Mouse (Mus musculus) bone marrow, adult 2 months (tissue): ENCODE results near the gene Reln. TPM values are rescaled to one million over a fixed set of nuclear protein-coding genes. Genes with fewer than 3 reads are reported as not detected.

Experiments used
- H3K27ac ChIP-seq: fragments of 200-500 bp; 2 replicates; pipeline ENCODE4 v1.5.1; 2012; ENCODE audit warnings: low read depth, mild to moderate bottlenecking, control low read depth, inconsistent platforms, low read length; ENCODE audit not compliant: control insufficient read depth, poor library complexity, insufficient read depth
- H3K4me1 ChIP-seq: fragments of 200-500 bp; 2 replicates; pipeline ENCODE4 v1.6.1; 2011; ENCODE audit warnings: low read length; ENCODE audit not compliant: control insufficient read depth, insufficient read depth
- H3K4me3 ChIP-seq: fragments of 200-500 bp; replicated peaks from 2 replicates; pipeline ENCODE3; 2011; ENCODE audit warnings: mild to moderate bottlenecking, low read depth, low read length, control low read depth; ENCODE audit not compliant: control insufficient read depth
- CTCF ChIP-seq: fragments of 200-500 bp; IDR thresholded peaks from 2 replicates; pipeline ENCODE4 v1.5.1; 2011; ENCODE audit warnings: low read length, control low read depth; ENCODE audit not compliant: control insufficient read depth, insufficient read depth
- POLR2A ChIP-seq: fragments of 200-500 bp; IDR thresholded peaks from 2 replicates; pipeline ENCODE4 v1.6.1; 2011; ENCODE audit warnings: low read depth, mild to moderate bottlenecking, control low read depth, low read length, borderline replicate concordance; ENCODE audit not compliant: control insufficient read depth
- WGBS: fragments of 180-500 bp; shearing (Covaris S2); methylation state at CpG from one replicate; pipeline ENCODE4 v1.1.7; 2018; 5-methylcytosine and 5-hydroxymethylcytosine counted together
- polyA plus RNA-seq: library from polyadenylated mRNA; stranded (reverse); fragments of >200 nt; gene quantifications from 2 replicates; pipeline ENCODE4 v1.2.4, GENCODE M21; 2011; ENCODE audit warnings: low replicate concordance; ENCODE audit not compliant: missing spikeins, insufficient read depth, insufficient read length

The Reln gene
- polyA plus RNA-seq, 1 experiment = 8.9 TPM

GRCm38 (mm10) chr5:21865346-21866107 is 479.0 kb downstream of the Reln start, which contains the start of gene Slc26a5:
Slc26a5 (minus strand) TSS chr5:21865604.
- Histone ChIP-seq H3K27ac (no peak within 1 kb of the TSS), H3K4me1 (no peaks in the 10 kb centered on the region), H3K4me3 (no peak within 1 kb of the TSS)
- 5% methylated on average over 29 of the region's 29 CpGs for WGBS
- TF ChIP-seq CTCF = no peak
- no peak for TF ChIP-seq POLR2A

- Histone ChIP-seq H3K4me3 (no peak overlapping the region), H3K27ac (no peak overlapping the region), H3K4me1 (no peaks in the 10 kb centered on the region)
- no peak for TF ChIP-seq POLR2A
- TF ChIP-seq CTCF = no peak
- WGBS = 81% methylated on average over 7 of the region's 7 CpGs
These were observed 485.8 kb downstream of the Reln start for GRCm38 (mm10) chr5:21858653-21859052.

GRCm38 (mm10) chr5:21851679-21852340 is 492.7 kb downstream of the Reln start:
- no peak overlapping the region for H3K27ac ChIP-seq
- 63% methylated on average over 10 of the region's 10 CpGs for WGBS
- H3K4me1 ChIP-seq = no peaks in the 10 kb centered on the region
- TF ChIP-seq POLR2A (no peak), CTCF (no peak)
- H3K4me3 ChIP-seq = no peak overlapping the region

- Histone ChIP-seq H3K4me1 (no peaks in the 10 kb centered on the region), H3K4me3 (no peak overlapping the region), H3K27ac (no peak overlapping the region)
- TF ChIP-seq POLR2A (no peak), CTCF (no peak)
- WGBS = 68% methylated on average over 6 of the region's 6 CpGs
These were observed 497.1 kb downstream of the Reln start for GRCm38 (mm10) chr5:21847438-21847837.

GRCm38 (mm10) chr5:21846616-21847290 is 497.7 kb downstream of the Reln start:
- WGBS = 67% methylated on average over 20 of the region's 20 CpGs
- Histone ChIP-seq H3K27ac (no peak overlapping the region), H3K4me3 (no peak overlapping the region), H3K4me1 (no peaks in the 10 kb centered on the region)
- TF ChIP-seq POLR2A (no peak), CTCF (no peak)

GRCm38 (mm10) chr5:21844676-21845075 is 499.8 kb downstream of the Reln start:
- H3K4me3 ChIP-seq = no peak overlapping the region
- H3K4me1 ChIP-seq = no peaks in the 10 kb centered on the region
- TF ChIP-seq POLR2A = no peak
- no peak for TF ChIP-seq CTCF
- no peak overlapping the region for H3K27ac ChIP-seq
- 62% methylated on average over 4 of the region's 4 CpGs for WGBS

Other genes starting within 250 kb of the Reln start
- 26.5 and 33.2 TPM in 2 replicates for gene Orc5, start 205.7 kb upstream of the Reln start, polyA plus RNA-seq